Mouse (Mus musculus): Measurements from ENCODE around the gene Taok2. TPM values are rescaled to one million over a fixed set of nuclear protein-coding genes. Genes with fewer than 3 reads are reported as not detected.
A peak's percentile ranks its signal among the peaks of the same experiment; 100 is the strongest.
"Not testable (repeated sequence)": the region's sequence is repeated elsewhere in the genome, so short reads cannot be mapped to it uniquely, and the experiment has no call there.

Taok2 gene
- polyA plus RNA-seq, 1 experiment from 2014 or later: 20.1 TPM

GRCm38 (mm10) chr7:126899781-126900180, 15.3 kb upstream of the Taok2 start:
- 74% methylated on average over 8 of the region's 9 CpGs for WGBS (ENCODE audit: insufficient replicate concordance)
- not testable (repeated sequence) for H3K36me3 ChIP-seq, ATAC-seq

GRCm38 (mm10) chr7:126898102-126898990, 13.8 kb upstream of the Taok2 start:
- Histone ChIP-seq H3K36me3 (no peaks in the 10 kb centered on the region), H3K9me3 (replicated peaks) (no peaks in the 10 kb centered on the region), H3K4me3 (peak overlapping the region; percentile 73), H3K4me1 (peaks cover 19% of the 10 kb centered on the region), H3K4me2 (peak overlapping the region; percentile 84), H3K9ac (peak overlapping the region; percentile 79), H3K27me3 (replicated peaks) (no peaks in the 10 kb centered on the region), H3K27ac (peak overlapping the region; percentile 73)
- WGBS (ENCODE audit: insufficient replicate concordance): 11% methylated on average over 37 of the region's 37 CpGs
- peak; percentile 95 for ATAC-seq

More at GRCm38 (mm10) chr7:126899781-126900180, 15.3 kb upstream of the Taok2 start:
- not testable (repeated sequence) for H3K9ac ChIP-seq; H3K4me3 ChIP-seq; H3K27ac ChIP-seq; H3K4me2 ChIP-seq; H3K27me3 ChIP-seq (replicated peaks); H3K9me3 ChIP-seq (replicated peaks)
- peaks cover 19% of the 10 kb centered on the region for H3K4me1 ChIP-seq

- peak overlapping the region; percentile 73 for H3K27ac ChIP-seq
- WGBS (ENCODE audit: insufficient replicate concordance): 9% methylated on average over 16 of the region's 16 CpGs
- H3K9me3 ChIP-seq (replicated peaks): no peaks in the 10 kb centered on the region
- peaks cover 19% of the 10 kb centered on the region for H3K4me1 ChIP-seq
- H3K9ac ChIP-seq: peak overlapping the region; percentile 79
- peak overlapping the region; percentile 84 for H3K4me2 ChIP-seq
- no peaks in the 10 kb centered on the region for H3K27me3 ChIP-seq (replicated peaks)
- H3K4me3 ChIP-seq: peak overlapping the region; percentile 73
- ATAC-seq: peak; percentile 67
- H3K36me3 ChIP-seq: no peaks in the 10 kb centered on the region
Observed at GRCm38 (mm10) chr7:126897390-126898101, 13.0 kb upstream of the Taok2 start.

- H3K4me3 ChIP-seq: peak overlapping the region; percentile 73
- WGBS (ENCODE audit: insufficient replicate concordance): 70% methylated on average over 5 of the region's 5 CpGs
Observed at GRCm38 (mm10) chr7:126896912-126897311, 12.4 kb upstream of the Taok2 start.

GRCm38 (mm10) chr7:126888852-126889251, 4.3 kb upstream of the Taok2 start:
- 49% methylated on average over 7 of the region's 7 CpGs for WGBS (ENCODE audit: insufficient replicate concordance)
- no peak overlapping the region for H3K4me3 ChIP-seq
- no peak overlapping the region for H3K9ac ChIP-seq

More at GRCm38 (mm10) chr7:126896912-126897311, 12.4 kb upstream of the Taok2 start:
- no peaks in the 10 kb centered on the region for H3K27me3 ChIP-seq (replicated peaks)
- H3K9me3 ChIP-seq (replicated peaks): no peaks in the 10 kb centered on the region
- ATAC-seq: no peak
- peaks cover under 1% of the 10 kb centered on the region; the same call in 1 of the 2 replicates for H3K36me3 ChIP-seq
- H3K27ac ChIP-seq: peak overlapping the region; percentile 73
- H3K4me2 ChIP-seq: peak overlapping the region; percentile 84
- H3K9ac ChIP-seq: peak overlapping the region; percentile 79
- peaks cover 19% of the 10 kb centered on the region for H3K4me1 ChIP-seq

GRCm38 (mm10) chr7:126887281-126887680, 2.8 kb upstream of the Taok2 start:
- no peaks in the 10 kb centered on the region for H3K9me3 ChIP-seq (replicated peaks)
- H3K36me3 ChIP-seq: peaks cover 22% of the 10 kb centered on the region
- no peak overlapping the region for H3K4me3 ChIP-seq
- H3K4me1 ChIP-seq: peaks cover 27% of the 10 kb centered on the region
- no peak for ATAC-seq
- H3K27me3 ChIP-seq (replicated peaks): no peaks in the 10 kb centered on the region
- no peak overlapping the region for H3K4me2 ChIP-seq
- 0 out of 2 replicates have a peak overlapping the region, but pooled peaks have one; percentile 0 for H3K9ac ChIP-seq
- 77% methylated on average over 5 of the region's 5 CpGs for WGBS (ENCODE audit: insufficient replicate concordance)
- H3K27ac ChIP-seq: no peak overlapping the region

More at GRCm38 (mm10) chr7:126888852-126889251, 4.3 kb upstream of the Taok2 start:
- no peaks in the 10 kb centered on the region for H3K27me3 ChIP-seq (replicated peaks)
- ATAC-seq: no peak
- H3K4me2 ChIP-seq: no peak overlapping the region
- H3K4me1 ChIP-seq: peaks cover 11% of the 10 kb centered on the region
- H3K36me3 ChIP-seq: peaks cover 18% of the 10 kb centered on the region
- no peaks in the 10 kb centered on the region for H3K9me3 ChIP-seq (replicated peaks)
- no peak overlapping the region for H3K27ac ChIP-seq

GRCm38 (mm10) chr7:126883731-126884181, 747 bp downstream of the Taok2 start:
- Histone ChIP-seq H3K27ac (peak overlapping the region; percentile 90), H3K4me1 (peaks cover 43% of the 10 kb centered on the region), H3K36me3 (peaks cover 39% of the 10 kb centered on the region), H3K9ac (peak overlapping the region; percentile 88), H3K9me3 (replicated peaks) (no peaks in the 10 kb centered on the region), H3K4me3 (peak overlapping the region; percentile 79), H3K27me3 (replicated peaks) (no peaks in the 10 kb centered on the region), H3K4me2 (peak overlapping the region; percentile 96)
- 0% methylated on average over 13 of the region's 15 CpGs for WGBS (ENCODE audit: insufficient replicate concordance)
- no peak for ATAC-seq

GRCm38 (mm10) chr7:126881040-126881439, 3.5 kb downstream of the Taok2 start:
- Histone ChIP-seq H3K27ac (no peak overlapping the region), H3K36me3 (peaks cover 66% of the 10 kb centered on the region), H3K9me3 (replicated peaks) (no peaks in the 10 kb centered on the region), H3K9ac (peak overlapping the region; percentile 88), H3K27me3 (replicated peaks) (no peaks in the 10 kb centered on the region), H3K4me2 (peak overlapping the region; percentile 96), H3K4me1 (peaks cover 55% of the 10 kb centered on the region), H3K4me3 (peak overlapping the region; percentile 79; the same call in 1 of the 2 replicates)
- ATAC-seq: no peak
- 37% methylated on average over 6 of the region's 6 CpGs for WGBS (ENCODE audit: insufficient replicate concordance)

GRCm38 (mm10) chr7:126877239-126877638, 7.3 kb downstream of the Taok2 start:
- Histone ChIP-seq H3K9me3 (replicated peaks) (no peaks in the 10 kb centered on the region), H3K4me2 (no peak overlapping the region), H3K27me3 (replicated peaks) (no peaks in the 10 kb centered on the region), H3K4me3 (no peak overlapping the region), H3K27ac (0 out of 2 replicates have a peak overlapping the region, but pooled peaks have one; percentile 7), H3K36me3 (peaks cover 100% of the 10 kb centered on the region), H3K4me1 (peaks cover 39% of the 10 kb centered on the region), H3K9ac (no peak overlapping the region; the same call in 1 of the 2 replicates)
- no peak for ATAC-seq
- WGBS (ENCODE audit: insufficient replicate concordance): 84% methylated on average over 1 of the region's 1 CpGs

- Histone ChIP-seq H3K4me1 (peaks cover 6% of the 10 kb centered on the region), H3K27ac (no peak overlapping the region)
- WGBS (ENCODE audit: insufficient replicate concordance): 96% methylated on average over 2 of the region's 2 CpGs
Observed at GRCm38 (mm10) chr7:126870520-126870891, 14.0 kb downstream of the Taok2 start.

GRCm38 (mm10) chr7:126869780-126870519, 14.6 kb downstream of the Taok2 start:
- Histone ChIP-seq H3K4me3 (no peak overlapping the region), H3K4me1 (peaks cover under 1% of the 10 kb centered on the region; the same call in 1 of the 2 replicates), H3K9ac (no peak overlapping the region), H3K36me3 (peaks cover 100% of the 10 kb centered on the region), H3K9me3 (replicated peaks) (no peaks in the 10 kb centered on the region), H3K27me3 (replicated peaks) (no peaks in the 10 kb centered on the region), H3K4me2 (no peak overlapping the region), H3K27ac (no peak overlapping the region)
- no peak for ATAC-seq
- 88% methylated on average over 23 of the region's 23 CpGs for WGBS (ENCODE audit: insufficient replicate concordance)

More at GRCm38 (mm10) chr7:126870520-126870891, 14.0 kb downstream of the Taok2 start:
- Histone ChIP-seq H3K36me3 (peaks cover 100% of the 10 kb centered on the region), H3K9ac (no peak overlapping the region), H3K4me3 (no peak overlapping the region), H3K27me3 (replicated peaks) (no peaks in the 10 kb centered on the region), H3K4me2 (no peak overlapping the region), H3K9me3 (replicated peaks) (no peaks in the 10 kb centered on the region)
- no peak for ATAC-seq
